Mouse (Mus musculus) brain, embryonic 14.5 days (tissue): Measurements from ENCODE around the gene Kcnk10.

Experiments used
- CTCF ChIP-seq: fragments of 200-500 bp; IDR thresholded peaks from 2 replicates; pipeline ENCODE4 v1.5.1; 2012; ENCODE audit warnings: inconsistent platforms, mild to moderate bottlenecking, moderate library complexity, borderline replicate concordance; ENCODE audit not compliant: insufficient read depth, insufficient read length; ENCODE audit errors: extremely low read depth
- POLR2A ChIP-seq: fragments of 200-500 bp; IDR thresholded peaks from 2 replicates; pipeline ENCODE4 v1.6.1; 2012; ENCODE audit warnings: mild to moderate bottlenecking, inconsistent platforms, borderline replicate concordance; ENCODE audit not compliant: poor library complexity, insufficient read depth, insufficient read length, severe bottlenecking; ENCODE audit errors: extremely low read depth

- no peak for TF ChIP-seq CTCF
- TF ChIP-seq POLR2A, result no peak
Measured at GRCm38 (mm10) chr12:98396586-98396985, 181.5 kb downstream of the Kcnk10 start.
